Mouse (Mus musculus): ENCODE measurements at regions not wholly inside any gene's neighbourhood (a gene's known extent, or its start where the extent isn't known, plus 50 kb on each side); places are given as distances from the start of the nearest gene placed in this dataset.

DNA sequence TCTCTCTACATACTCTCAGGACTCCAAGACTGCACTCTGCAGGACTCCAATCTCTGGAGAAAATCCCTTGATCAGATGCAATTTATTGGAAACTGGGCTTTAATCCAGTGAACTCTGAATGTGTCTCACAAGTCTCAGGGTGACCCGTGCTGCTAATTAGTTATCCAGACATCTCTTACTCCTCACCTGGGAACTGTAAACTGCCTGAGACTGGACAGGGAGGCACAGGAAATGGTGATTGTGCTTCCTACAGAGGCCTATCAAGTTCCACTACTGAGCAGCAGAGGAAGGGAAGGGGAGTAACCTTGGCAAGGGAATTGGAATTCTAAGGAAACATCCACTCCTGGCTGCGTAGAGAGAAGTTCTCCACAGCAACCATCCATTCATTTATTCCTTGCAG, 228.0 kb upstream of the Sgcd start:
- no peak overlapping the region for H3K4me2 ChIP-seq (replicated peaks; ENCODE audit: low read depth, low read length)
- H3K27me3 ChIP-seq (ENCODE audit: insufficient read depth, low read length): no peaks in the 10 kb centered on the region
- ATAC-seq (ENCODE audit: low FRiP score, low TSS enrichment): no peak
- no peaks in the 10 kb centered on the region for H3K9me3 ChIP-seq (ENCODE audit: low read length)
- H3K9ac ChIP-seq (replicated peaks; ENCODE audit: low read length): no peak overlapping the region
- 33% methylated on average over 2 of the region's 2 CpGs for WGBS
- no peaks in the 10 kb centered on the region for H3K36me3 ChIP-seq (ENCODE audit: insufficient read depth, low read length)
- H3K4me1 ChIP-seq (ENCODE audit: insufficient read depth, low read length): no peaks in the 10 kb centered on the region
- no peak overlapping the region for H3K27ac ChIP-seq (ENCODE audit: low read length)
- H3K4me3 ChIP-seq (ENCODE audit: low read length): no peak overlapping the region

DNA sequence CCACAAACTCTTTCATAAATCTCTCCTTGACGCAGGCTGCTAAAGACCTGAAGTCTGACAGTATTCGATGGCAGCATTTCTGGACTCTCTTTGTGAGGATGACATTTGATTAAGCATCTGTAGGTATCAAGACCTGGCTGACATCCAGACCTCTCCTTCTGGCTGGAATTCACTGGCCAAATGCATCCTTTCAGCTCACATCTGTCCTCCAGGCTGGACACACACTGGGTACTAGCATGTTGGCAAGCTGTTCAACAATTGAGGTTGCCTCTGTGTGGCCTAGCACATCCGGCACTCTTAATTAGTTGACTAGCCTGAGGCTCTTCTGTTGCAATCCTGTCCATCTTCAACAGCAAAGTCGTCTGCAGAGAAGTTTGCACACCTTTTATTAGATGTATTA, 197.8 kb upstream of the Sgcd start:
- H3K27me3 ChIP-seq (ENCODE audit: insufficient read depth, low read length): no peaks in the 10 kb centered on the region
- no peak overlapping the region for H3K4me2 ChIP-seq (replicated peaks; ENCODE audit: low read depth, low read length)
- ATAC-seq (ENCODE audit: low FRiP score, low TSS enrichment): no peak
- H3K4me1 ChIP-seq (ENCODE audit: insufficient read depth, low read length): no peaks in the 10 kb centered on the region
- no peak overlapping the region for H3K27ac ChIP-seq (ENCODE audit: low read length)
- H3K9me3 ChIP-seq (ENCODE audit: low read length): no peaks in the 10 kb centered on the region
- H3K36me3 ChIP-seq (ENCODE audit: insufficient read depth, low read length): no peaks in the 10 kb centered on the region
- no peak overlapping the region for H3K9ac ChIP-seq (replicated peaks; ENCODE audit: low read length)
- 74% methylated on average over 4 of the region's 4 CpGs for WGBS
- H3K4me3 ChIP-seq (ENCODE audit: low read length): no peak overlapping the region

DNA sequence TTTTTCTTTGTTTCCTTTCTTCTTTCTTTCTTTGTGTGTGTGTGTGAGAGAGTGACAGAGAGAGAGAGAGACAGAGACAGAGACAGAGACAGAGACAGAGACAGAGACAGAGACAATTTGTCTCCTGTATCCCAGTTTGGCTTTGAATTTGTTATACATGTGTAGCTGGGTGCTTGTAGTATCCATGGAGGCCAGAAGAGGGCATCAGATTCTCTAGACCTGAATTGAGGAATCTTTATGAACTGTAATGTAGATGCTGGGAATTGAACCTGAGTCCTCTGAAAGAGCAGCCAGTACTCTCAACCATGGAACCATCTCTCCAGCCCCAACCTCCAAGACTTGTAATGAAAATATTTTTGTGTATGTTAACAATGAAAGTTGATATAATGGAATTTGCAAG, 190.2 kb upstream of the Sgcd start:
- H3K4me2 ChIP-seq (replicated peaks; ENCODE audit: low read depth, low read length): no peak overlapping the region
- H3K36me3 ChIP-seq (ENCODE audit: insufficient read depth, low read length): no peaks in the 10 kb centered on the region

DNA sequence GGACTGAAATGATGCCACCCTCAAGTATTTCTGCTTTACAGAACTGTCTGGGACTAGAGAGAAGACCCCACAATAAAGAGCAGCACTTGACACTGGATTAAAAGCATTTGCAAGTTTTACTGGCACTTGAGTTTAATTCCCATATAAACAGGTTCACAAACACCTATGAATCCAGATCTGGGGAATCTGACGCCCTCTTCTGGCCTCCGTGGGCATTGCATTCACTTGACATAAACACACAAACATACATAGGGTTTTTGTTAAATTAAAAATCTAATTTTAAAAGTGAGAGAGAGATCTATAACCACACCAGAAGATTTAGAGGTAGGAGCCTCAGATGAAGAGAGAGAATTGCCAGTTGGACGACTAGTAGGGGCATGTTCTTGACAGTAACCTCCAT, 189.4 kb upstream of the Sgcd start:
- Histone ChIP-seq H3K4me3 (ENCODE audit: low read length) (no peak overlapping the region), H3K4me1 (ENCODE audit: insufficient read depth, low read length) (no peaks in the 10 kb centered on the region), H3K27me3 (ENCODE audit: insufficient read depth, low read length) (no peaks in the 10 kb centered on the region), H3K9me3 (ENCODE audit: low read length) (no peaks in the 10 kb centered on the region), H3K9ac (replicated peaks; ENCODE audit: low read length) (no peak overlapping the region), H3K27ac (ENCODE audit: low read length) (no peak overlapping the region), H3K36me3 (ENCODE audit: insufficient read depth, low read length) (no peaks in the 10 kb centered on the region), H3K4me2 (replicated peaks; ENCODE audit: low read depth, low read length) (no peak overlapping the region)
- ATAC-seq (ENCODE audit: low FRiP score, low TSS enrichment): no peak
- 47% methylated on average over 3 of the region's 3 CpGs for WGBS

More for the DNA sequence above, 190.2 kb upstream of the Sgcd start:
- H3K4me1 ChIP-seq (ENCODE audit: insufficient read depth, low read length): no peaks in the 10 kb centered on the region
- H3K27me3 ChIP-seq (ENCODE audit: insufficient read depth, low read length): no peaks in the 10 kb centered on the region
- no peak for ATAC-seq (ENCODE audit: low FRiP score, low TSS enrichment)
- no peak overlapping the region for H3K4me3 ChIP-seq (ENCODE audit: low read length)
- no peaks in the 10 kb centered on the region for H3K9me3 ChIP-seq (ENCODE audit: low read length)
- H3K27ac ChIP-seq (ENCODE audit: low read length): no peak overlapping the region
- no peak overlapping the region for H3K9ac ChIP-seq (replicated peaks; ENCODE audit: low read length)

DNA sequence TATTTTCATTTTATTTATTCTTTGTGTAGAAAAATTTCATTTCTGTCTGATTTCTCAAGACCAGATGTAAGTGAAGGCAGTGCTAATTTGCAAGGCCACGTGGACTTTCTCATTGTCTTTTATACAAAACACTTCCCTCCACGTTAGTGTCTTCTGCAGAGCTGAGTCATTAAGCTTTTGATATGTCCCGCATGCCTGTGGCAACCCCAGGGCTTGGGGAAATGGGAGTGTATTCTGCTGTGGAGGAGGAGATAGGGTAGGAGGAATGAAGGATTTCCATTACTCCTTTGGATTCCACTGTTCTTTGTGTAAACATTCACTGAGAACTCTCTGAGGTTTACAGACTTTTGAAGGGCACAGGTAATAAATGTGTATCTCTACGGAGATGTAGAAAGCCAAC, 187.7 kb upstream of the Sgcd start:
- Histone ChIP-seq H3K4me2 (replicated peaks; ENCODE audit: low read depth, low read length) (no peak overlapping the region), H3K27me3 (ENCODE audit: insufficient read depth, low read length) (no peaks in the 10 kb centered on the region), H3K9ac (replicated peaks; ENCODE audit: low read length) (no peak overlapping the region), H3K4me3 (ENCODE audit: low read length) (no peak overlapping the region), H3K36me3 (ENCODE audit: insufficient read depth, low read length) (no peaks in the 10 kb centered on the region), H3K4me1 (ENCODE audit: insufficient read depth, low read length) (no peaks in the 10 kb centered on the region), H3K9me3 (ENCODE audit: low read length) (no peaks in the 10 kb centered on the region), H3K27ac (ENCODE audit: low read length) (no peak overlapping the region)
- ATAC-seq (ENCODE audit: low FRiP score, low TSS enrichment): peak; percentile 51; the same call in 1 of the 2 replicates
- 28% methylated on average over 4 of the region's 4 CpGs for WGBS

DNA sequence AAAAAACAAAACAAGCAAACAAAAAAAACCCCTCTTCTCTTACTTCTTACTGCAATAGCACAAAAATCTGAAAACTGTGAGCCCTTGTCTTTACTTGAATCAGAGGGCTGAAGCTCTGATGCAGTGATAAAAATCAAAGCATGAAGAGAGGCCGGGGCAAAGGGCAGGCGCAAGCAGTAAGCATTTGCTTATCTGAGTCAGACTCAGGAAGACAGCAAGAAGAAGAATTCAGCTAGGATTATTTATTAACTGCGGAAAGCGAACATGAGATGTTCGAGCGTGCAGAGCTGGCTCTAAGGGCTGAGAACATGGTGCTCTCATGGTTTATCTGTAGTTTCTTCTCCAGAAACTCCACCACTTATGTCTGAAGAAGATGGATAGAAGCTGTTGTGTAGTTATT, 163.4 kb upstream of the Sgcd start:
- WGBS: 53% methylated on average over 6 of the region's 6 CpGs
- Histone ChIP-seq H3K9ac (replicated peaks; ENCODE audit: low read length) (no peak overlapping the region), H3K9me3 (ENCODE audit: low read length) (no peaks in the 10 kb centered on the region), H3K27ac (ENCODE audit: low read length) (no peak overlapping the region), H3K4me3 (ENCODE audit: low read length) (no peak overlapping the region), H3K27me3 (ENCODE audit: insufficient read depth, low read length) (no peaks in the 10 kb centered on the region), H3K4me1 (ENCODE audit: insufficient read depth, low read length) (no peaks in the 10 kb centered on the region), H3K4me2 (replicated peaks; ENCODE audit: low read depth, low read length) (no peak overlapping the region), H3K36me3 (ENCODE audit: insufficient read depth, low read length) (no peaks in the 10 kb centered on the region)
- ATAC-seq (ENCODE audit: low FRiP score, low TSS enrichment): no peak

DNA sequence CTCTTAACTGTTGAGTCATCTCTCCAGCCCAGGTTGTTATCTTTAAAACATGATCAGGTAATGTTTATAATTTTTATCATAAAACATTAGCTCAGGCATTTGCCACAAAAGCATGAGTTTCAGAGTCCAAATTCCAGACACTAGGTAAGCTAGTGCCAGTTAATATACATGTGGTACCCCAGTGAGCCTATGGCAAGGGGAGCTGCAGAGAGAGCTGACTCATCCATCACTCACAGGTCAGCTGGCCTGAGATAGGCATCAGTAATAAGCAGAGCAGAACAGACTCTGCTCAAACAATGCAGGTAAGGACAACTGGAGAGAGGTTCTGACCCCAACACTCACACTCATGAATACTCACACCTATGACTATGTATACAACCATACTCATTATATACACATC, 144.6 kb upstream of the Sgcd start:
- no peak overlapping the region for H3K4me3 ChIP-seq (ENCODE audit: low read length)
- H3K27me3 ChIP-seq (ENCODE audit: insufficient read depth, low read length): no peaks in the 10 kb centered on the region
- ATAC-seq (ENCODE audit: low FRiP score, low TSS enrichment): no peak
- no peaks in the 10 kb centered on the region for H3K36me3 ChIP-seq (ENCODE audit: insufficient read depth, low read length)
- no peak overlapping the region for H3K27ac ChIP-seq (ENCODE audit: low read length)
- no peak overlapping the region for H3K4me2 ChIP-seq (replicated peaks; ENCODE audit: low read depth, low read length)
- H3K9me3 ChIP-seq (ENCODE audit: low read length): no peaks in the 10 kb centered on the region
- no peaks in the 10 kb centered on the region for H3K4me1 ChIP-seq (ENCODE audit: insufficient read depth, low read length)
- no peak overlapping the region for H3K9ac ChIP-seq (replicated peaks; ENCODE audit: low read length)

DNA sequence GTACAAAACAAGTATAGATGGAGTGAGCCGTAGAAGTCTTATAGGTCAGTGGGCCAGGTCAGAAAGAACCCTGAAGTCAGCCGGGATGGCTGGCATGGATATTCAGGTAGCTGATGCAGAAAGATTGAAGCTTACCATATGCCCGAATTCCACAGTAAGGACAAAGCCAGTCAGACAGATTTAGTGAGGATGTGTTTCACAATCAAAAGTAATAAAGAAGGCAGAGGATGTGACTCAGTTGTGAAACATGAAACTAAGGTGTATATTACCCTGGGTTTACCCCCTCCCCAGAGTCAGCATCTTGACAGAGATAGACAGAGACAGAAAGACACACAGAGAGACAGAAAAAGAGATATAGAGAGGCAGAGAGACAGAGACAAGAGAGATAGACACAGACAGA, 109.3 kb upstream of the Sgcd start:
- Histone ChIP-seq H3K4me1 (ENCODE audit: insufficient read depth, low read length) (no peaks in the 10 kb centered on the region), H3K27me3 (ENCODE audit: insufficient read depth, low read length) (no peaks in the 10 kb centered on the region), H3K4me3 (ENCODE audit: low read length) (no peak overlapping the region), H3K9ac (replicated peaks; ENCODE audit: low read length) (no peak overlapping the region), H3K36me3 (ENCODE audit: insufficient read depth, low read length) (no peaks in the 10 kb centered on the region), H3K9me3 (ENCODE audit: low read length) (no peaks in the 10 kb centered on the region), H3K27ac (ENCODE audit: low read length) (no peak overlapping the region), H3K4me2 (replicated peaks; ENCODE audit: low read depth, low read length) (no peak overlapping the region)
- ATAC-seq (ENCODE audit: low FRiP score, low TSS enrichment): no peak
- 44% methylated on average over 3 of the region's 3 CpGs for WGBS

DNA sequence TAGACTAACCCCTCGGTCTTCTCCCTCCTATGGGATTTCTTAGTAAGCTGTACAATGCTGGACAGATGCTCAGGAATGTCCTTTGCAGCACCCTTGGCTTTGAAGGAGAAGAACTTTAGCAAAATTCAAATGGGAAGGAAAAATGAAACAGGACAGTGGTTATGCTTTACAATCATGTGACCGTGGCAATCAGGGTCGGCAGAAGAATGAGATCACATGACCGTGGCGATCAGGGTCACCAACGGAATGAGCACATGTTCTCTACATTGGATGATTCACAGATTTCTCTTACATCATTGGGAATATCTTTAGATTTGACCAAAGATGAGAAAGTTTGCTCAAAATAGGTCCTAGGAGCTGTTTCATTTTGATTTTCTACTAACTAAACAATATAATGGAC, 108.7 kb upstream of the Sgcd start:
- Histone ChIP-seq H3K9ac (replicated peaks; ENCODE audit: low read length) (no peak overlapping the region), H3K4me3 (ENCODE audit: low read length) (no peak overlapping the region), H3K9me3 (ENCODE audit: low read length) (no peaks in the 10 kb centered on the region), H3K36me3 (ENCODE audit: insufficient read depth, low read length) (no peaks in the 10 kb centered on the region), H3K27ac (ENCODE audit: low read length) (no peak overlapping the region), H3K27me3 (ENCODE audit: insufficient read depth, low read length) (no peaks in the 10 kb centered on the region), H3K4me2 (replicated peaks; ENCODE audit: low read depth, low read length) (no peak overlapping the region), H3K4me1 (ENCODE audit: insufficient read depth, low read length) (no peaks in the 10 kb centered on the region)
- WGBS: 92% methylated on average over 6 of the region's 6 CpGs
- ATAC-seq (ENCODE audit: low FRiP score, low TSS enrichment): no peak

DNA sequence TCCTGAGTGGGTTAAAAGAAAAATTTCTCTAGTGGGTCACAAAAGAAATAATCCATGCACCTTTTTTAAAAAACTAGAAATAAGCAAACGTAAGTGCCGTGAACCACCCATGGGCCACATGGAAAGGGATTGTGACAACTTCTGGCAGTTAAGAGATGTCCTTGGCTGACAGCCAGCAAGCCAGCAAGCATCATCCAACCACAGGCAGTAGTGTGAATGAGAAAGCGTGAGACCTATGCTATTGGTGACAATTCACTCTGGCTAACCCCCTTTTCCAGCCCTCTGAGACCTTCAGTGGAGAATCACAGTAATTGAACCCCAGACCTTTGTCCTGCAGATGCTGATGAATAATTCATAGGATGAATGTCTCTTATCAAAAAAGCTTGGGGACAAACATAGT, 78.3 kb upstream of the Sgcd start:
- Histone ChIP-seq H3K27ac (ENCODE audit: low read length) (no peak overlapping the region), H3K9ac (replicated peaks; ENCODE audit: low read length) (no peak overlapping the region), H3K27me3 (ENCODE audit: insufficient read depth, low read length) (no peaks in the 10 kb centered on the region), H3K4me1 (ENCODE audit: insufficient read depth, low read length) (no peaks in the 10 kb centered on the region), H3K4me3 (ENCODE audit: low read length) (no peak overlapping the region), H3K36me3 (ENCODE audit: insufficient read depth, low read length) (no peaks in the 10 kb centered on the region), H3K4me2 (replicated peaks; ENCODE audit: low read depth, low read length) (no peak overlapping the region), H3K9me3 (ENCODE audit: low read length) (no peaks in the 10 kb centered on the region)
- ATAC-seq (ENCODE audit: low FRiP score, low TSS enrichment): no peak
- WGBS: 58% methylated on average over 3 of the region's 3 CpGs

DNA sequence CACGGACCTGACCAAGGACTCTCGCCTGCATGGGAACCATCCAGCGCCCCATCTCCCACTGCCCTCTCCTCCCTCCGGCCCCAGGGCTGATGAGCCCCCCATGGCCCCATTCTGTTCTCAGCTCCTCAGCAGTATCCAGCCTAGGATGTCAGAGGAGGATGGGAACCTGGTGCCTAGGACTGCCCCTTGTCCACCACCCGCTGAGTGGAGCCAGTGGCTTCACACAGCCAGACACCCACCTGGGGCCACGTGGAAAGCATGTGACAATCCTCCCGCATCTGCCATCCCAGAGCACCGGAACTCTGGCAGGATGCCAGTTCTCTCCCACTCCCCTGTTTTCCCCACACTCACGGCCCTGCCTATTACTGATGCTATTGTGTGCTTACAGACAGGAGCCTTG, 75.0 kb upstream of the Sgcd start:
- Histone ChIP-seq H3K4me3 (ENCODE audit: low read length) (no peak overlapping the region), H3K36me3 (ENCODE audit: insufficient read depth, low read length) (no peaks in the 10 kb centered on the region), H3K4me2 (replicated peaks; ENCODE audit: low read depth, low read length) (no peak overlapping the region), H3K4me1 (ENCODE audit: insufficient read depth, low read length) (no peaks in the 10 kb centered on the region), H3K9ac (replicated peaks; ENCODE audit: low read length) (no peak overlapping the region), H3K27ac (ENCODE audit: low read length) (no peak overlapping the region), H3K27me3 (ENCODE audit: insufficient read depth, low read length) (no peaks in the 10 kb centered on the region), H3K9me3 (ENCODE audit: low read length) (no peaks in the 10 kb centered on the region)
- 77% methylated on average over 9 of the region's 9 CpGs for WGBS
- no peak for ATAC-seq (ENCODE audit: low FRiP score, low TSS enrichment)
